Comparison of ENCODE assay signal across 25 mouse cellular contexts in genomic region chr5:106607081-106607480, GRCm38 (mm10). TPM values are rescaled to one million over a fixed set of nuclear protein-coding genes. Genes with fewer than 3 reads are reported as not detected.
"Had no signal": no experiment of that assay in that cellular context is flagged by ENCODE, and none has a peak within 500 bp of the region (broad histone marks: within the 10 kb centered on the region; RNA-seq: fewer than 3 reads in every experiment).

No protein-coding gene starts in this region.

- H3K4me3 ChIP-seq: kidney, embryonic 15.5 days; layer of hippocampus, adult 2 months; limb, embryonic 15.5 days; megakaryocyte, embryonic 14.5 days; midbrain, embryonic 10.5 days; midbrain, embryonic 13.5 days; myocyte; neural tube, embryonic 13.5 days; stomach, embryonic 15.5 days had no signal

- ATAC-seq: liver, postnatal 0 days; midbrain, embryonic 13.5 days; midbrain, embryonic 16.5 days had no signal

- DNase-seq: kidney, adult 11 months; kidney, adult 8-10 months; kidney, postnatal 14 days; layer of hippocampus, adult 9-11 months; liver, postnatal 0 days; retina, postnatal 1 day; right cerebral cortex, postnatal 25 days; spleen, adult 18-20 months; thymus, postnatal 25 days had no signal

- H3K9ac ChIP-seq: kidney, embryonic 15.5 days; limb, embryonic 15.5 days; liver, embryonic 14.5 days; liver, postnatal 0 days; midbrain, embryonic 13.5 days; neural tube, embryonic 13.5 days; stomach, embryonic 15.5 days had no signal

- H3K4me1 ChIP-seq: limb, embryonic 15.5 days; midbrain, embryonic 10.5 days; midbrain, embryonic 13.5 days; stomach, embryonic 15.5 days had no signal

- H3K36me3 ChIP-seq: stomach, embryonic 15.5 days had no signal

- H3K27me3 ChIP-seq: kidney, embryonic 15.5 days; limb, embryonic 15.5 days; megakaryocyte, embryonic 14.5 days; midbrain, embryonic 13.5 days; neural tube, embryonic 13.5 days; stomach, embryonic 15.5 days had no signal

- H3K4me2 ChIP-seq: kidney, embryonic 15.5 days; limb, embryonic 15.5 days; liver, embryonic 11.5 days; midbrain, embryonic 13.5 days; neural tube, embryonic 13.5 days; stomach, embryonic 15.5 days had no signal

- H3K9me3 ChIP-seq: kidney, embryonic 15.5 days; limb, embryonic 15.5 days; megakaryocyte, embryonic 14.5 days; midbrain, embryonic 10.5 days; midbrain, embryonic 13.5 days; neural tube, embryonic 13.5 days; stomach, embryonic 15.5 days had no signal

- H3K27ac ChIP-seq: kidney, embryonic 15.5 days; layer of hippocampus, adult 2 months; limb, embryonic 15.5 days; liver, embryonic 14.5 days; midbrain, embryonic 10.5 days; midbrain, embryonic 13.5 days; neural tube, embryonic 13.5 days; stomach, embryonic 15.5 days had no signal

RNA-seq across cellular contexts. Expression of gene Gm17304, which starts 1.8 kb away (rescaled TPM):
- polyA plus RNA-seq: kidney, embryonic 15.5 days; large intestine, adult 2 months; limb, embryonic 11.5 days; limb, embryonic 15.5 days; liver, embryonic 11.5 days; liver, embryonic 14.5 days; liver, postnatal 0 days; lung, embryonic 16.5 days; midbrain, embryonic 10.5 days; midbrain, embryonic 13.5 days; midbrain, embryonic 16.5 days; myocyte; neural tube, embryonic 13.5 days; stomach, embryonic 15.5 days; thymus, postnatal 0 days had no signal
